Mouse (Mus musculus) layer of hippocampus, postnatal 25 days (tissue): ENCODE results near the gene Hectd4. TPM values are rescaled to one million over a fixed set of nuclear protein-coding genes. Genes with fewer than 3 reads are reported as not detected.
"Not testable (repeated sequence)": the region's sequence is repeated elsewhere in the genome, so short reads cannot be mapped to it uniquely, and the experiment has no call there.

Experiments used
- DNase-seq, 2 experiments: peaks; one replicate each; pipeline ENCODE4 v3.0.0; 2022; ENCODE audit warnings: mixed read lengths in 2 of 2, low spot score in 1 of 2; ENCODE audit errors: extremely low spot score in 1 of 2
- total RNA-seq, 2 experiments: library from RNA; stranded (reverse); gene quantifications; 2 replicates each; pipeline ENCODE4 v1.2.3; 2021

Gene Hectd4
- total RNA-seq, 2 experiments from 2014 or later: 159 to 190 TPM

GRCm38 (mm10) chr5:121266741-121267382 lies 46.8 kb downstream of the Hectd4 start:
- DNase-seq: peak in 1 of 2 experiments; percentile 42

GRCm38 (mm10) chr5:121271046-121271445 lies 51.0 kb downstream of the Hectd4 start:
- no peak for DNase-seq

DNA sequence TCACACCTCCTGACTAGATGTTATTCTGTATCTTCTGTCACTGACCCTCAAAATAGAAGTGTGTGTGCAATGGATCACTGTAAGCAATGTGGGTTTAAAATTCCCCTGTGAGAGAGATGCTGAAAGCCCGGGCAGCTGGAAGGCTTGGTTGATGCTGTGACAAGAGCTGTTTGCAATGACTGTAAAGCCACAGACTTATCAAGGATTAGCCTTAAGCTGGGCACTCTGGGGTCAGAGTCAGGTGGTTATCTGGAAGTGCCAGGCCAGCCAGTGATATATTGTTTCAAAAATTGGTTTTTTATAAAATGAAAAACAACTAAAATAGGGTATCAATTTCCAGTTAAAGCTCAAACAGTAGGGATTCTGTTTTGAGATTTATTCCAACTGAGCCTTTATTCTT lies 56.8 kb downstream of the Hectd4 start:
- no peak for DNase-seq

GRCm38 (mm10) chr5:121280456-121280855 lies 60.4 kb downstream of the Hectd4 start:
- DNase-seq: no peak

DNA sequence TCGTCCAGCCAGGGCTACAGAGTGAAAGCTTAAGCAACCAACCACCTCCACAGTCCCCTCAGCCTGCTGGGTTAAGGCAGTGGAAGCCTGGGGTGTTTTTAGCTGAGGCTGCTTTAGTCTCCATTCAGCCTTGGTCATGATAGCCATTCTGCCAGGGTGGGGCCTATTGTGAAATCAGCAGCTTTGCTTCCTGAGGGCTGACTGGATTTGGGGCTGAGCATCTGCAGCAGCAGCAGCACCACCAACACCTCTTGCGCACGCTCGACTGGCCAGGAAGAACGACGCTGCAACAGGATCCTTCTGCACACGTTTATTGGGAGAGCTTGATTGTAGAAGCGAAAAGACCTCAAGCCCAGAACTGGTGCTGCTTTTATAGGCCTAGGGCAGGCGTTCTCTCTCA lies 63.0 kb downstream of the Hectd4 start:
- no peak for DNase-seq

GRCm38 (mm10) chr5:121284816-121285215 lies 64.8 kb downstream of the Hectd4 start:
- DNase-seq: no peak

- no peak for DNase-seq
Observed at GRCm38 (mm10) chr5:121287213-121287612, 67.2 kb downstream of the Hectd4 start.

DNA sequence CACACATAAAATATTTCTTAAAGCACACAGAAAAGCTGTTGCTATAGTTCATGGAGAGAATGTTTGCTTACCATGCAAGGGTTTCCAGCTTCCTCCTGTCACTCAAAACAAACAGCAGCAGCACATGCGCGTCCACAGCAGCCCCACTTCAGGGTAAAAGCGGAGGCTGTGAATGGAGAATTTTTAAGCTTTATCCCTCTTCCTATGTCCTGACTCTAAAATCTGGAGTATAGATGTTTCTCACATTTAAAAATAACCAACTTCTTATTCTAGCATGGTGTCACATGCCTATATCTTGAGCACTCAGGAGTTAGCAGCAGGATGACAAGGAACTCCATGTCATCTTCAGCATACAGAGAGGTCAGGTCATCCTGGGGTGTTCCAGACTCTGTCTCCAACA lies 70.3 kb downstream of the Hectd4 start:
- no peak for DNase-seq

- DNase-seq: no peak
Observed at GRCm38 (mm10) chr5:121292309-121293165, 72.5 kb downstream of the Hectd4 start.

DNA sequence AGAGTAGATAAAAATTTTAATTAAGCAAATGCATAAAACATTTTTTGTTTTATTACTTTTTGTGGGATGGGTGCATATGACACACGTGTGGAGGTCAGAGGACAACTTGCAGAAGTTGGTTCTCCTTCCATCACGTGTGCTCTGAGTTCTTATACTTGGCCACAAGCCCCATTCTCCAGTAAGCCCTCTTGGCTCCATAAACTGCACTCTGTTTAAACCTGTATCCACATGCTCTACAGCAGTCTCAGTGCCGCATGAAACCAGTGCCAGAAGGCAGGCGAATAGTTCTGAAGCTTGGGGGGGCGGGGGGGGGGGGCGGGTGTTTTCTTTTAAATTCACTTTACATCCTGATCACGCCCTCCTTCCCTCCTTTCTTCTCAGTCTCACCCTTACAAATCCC lies 85.0 kb downstream of the Hectd4 start:
- DNase-seq: no peak

DNA sequence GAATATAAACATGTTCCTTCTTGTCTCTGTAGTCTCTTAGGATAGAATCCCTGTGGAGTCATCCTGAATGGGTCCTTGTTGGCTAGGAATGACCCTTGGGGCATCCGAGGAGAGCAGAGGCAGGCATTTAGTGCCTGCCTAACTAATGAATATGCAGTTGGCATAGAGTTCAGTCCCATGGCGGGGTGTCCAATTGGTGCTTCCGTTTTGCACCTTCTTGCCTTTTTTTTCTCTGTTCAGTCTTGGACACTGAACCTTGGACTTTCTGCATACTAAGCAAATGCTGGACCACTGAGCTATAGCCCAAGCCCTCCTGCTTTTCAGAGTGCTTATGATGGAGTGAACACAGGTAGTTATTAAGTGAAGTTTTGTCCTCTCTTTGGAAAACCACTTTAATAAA lies 87.6 kb downstream of the Hectd4 start:
- DNase-seq: no peak

GRCm38 (mm10) chr5:121311576-121311975 lies 91.6 kb downstream of the Hectd4 start:
- no peak for DNase-seq

GRCm38 (mm10) chr5:121313764-121314474 lies 93.9 kb downstream of the Hectd4 start:
- peak in 1 of 2 experiments; percentile 26 for DNase-seq

GRCm38 (mm10) chr5:121326079-121326805 lies 106.2 kb downstream of the Hectd4 start:
- DNase-seq: no peak

DNA sequence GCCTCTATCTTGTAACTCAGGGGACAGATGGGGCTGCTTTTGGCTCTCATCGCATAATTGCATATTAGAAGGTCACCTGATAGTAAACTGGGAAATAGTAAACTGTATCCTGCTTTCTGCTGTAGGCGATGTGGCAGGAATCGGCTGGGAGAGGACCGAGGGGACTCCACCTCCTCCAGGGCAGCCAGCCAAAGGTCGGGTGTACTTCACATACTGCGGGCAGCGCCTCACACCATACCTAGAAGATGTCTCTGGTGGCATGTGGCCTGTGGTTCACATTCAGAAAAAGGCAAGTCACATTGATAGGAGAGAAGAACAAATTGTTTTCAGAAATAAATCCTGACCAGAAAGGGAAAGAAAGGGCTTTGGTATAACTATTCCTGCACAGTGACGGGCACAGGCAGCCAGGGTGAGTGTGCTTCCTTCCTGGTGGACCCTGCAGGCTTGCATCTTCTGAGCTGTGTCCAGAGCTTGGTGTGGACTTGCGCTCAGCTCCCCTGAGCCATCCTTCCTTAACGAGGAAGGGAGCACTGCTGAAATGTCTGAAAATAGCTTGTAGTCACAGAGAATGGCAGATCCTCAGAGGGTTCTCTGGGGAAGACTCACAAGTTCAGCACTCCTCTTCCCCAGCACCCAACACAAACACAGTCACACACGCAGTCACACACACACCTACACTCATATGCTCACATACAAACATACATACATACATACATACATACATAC lies 109.5 kb downstream of the Hectd4 start:
- no peak for DNase-seq

GRCm38 (mm10) chr5:121330154-121330816 lies 110.3 kb downstream of the Hectd4 start:
- DNase-seq: not testable (repeated sequence)

DNA sequence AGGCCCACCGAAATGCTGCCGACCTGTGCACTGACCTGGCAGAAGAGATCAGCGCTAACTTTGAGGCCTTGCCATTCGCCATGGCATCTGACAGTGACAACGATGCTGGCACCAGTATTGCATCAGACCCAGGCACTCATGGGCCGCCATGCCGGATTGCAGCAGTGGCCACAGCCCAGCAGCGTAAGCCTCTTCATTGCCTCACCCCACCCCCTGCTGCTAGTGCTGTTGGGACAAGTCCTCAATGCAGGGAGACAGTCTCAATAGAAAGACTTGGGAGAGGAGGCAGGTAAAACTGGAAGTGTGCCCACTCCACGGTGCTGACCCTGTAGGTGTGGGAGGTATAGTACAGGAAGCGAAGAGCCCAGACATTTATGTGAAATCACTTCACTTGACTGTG lies 111.7 kb downstream of the Hectd4 start:
- DNase-seq: no peak

DNA sequence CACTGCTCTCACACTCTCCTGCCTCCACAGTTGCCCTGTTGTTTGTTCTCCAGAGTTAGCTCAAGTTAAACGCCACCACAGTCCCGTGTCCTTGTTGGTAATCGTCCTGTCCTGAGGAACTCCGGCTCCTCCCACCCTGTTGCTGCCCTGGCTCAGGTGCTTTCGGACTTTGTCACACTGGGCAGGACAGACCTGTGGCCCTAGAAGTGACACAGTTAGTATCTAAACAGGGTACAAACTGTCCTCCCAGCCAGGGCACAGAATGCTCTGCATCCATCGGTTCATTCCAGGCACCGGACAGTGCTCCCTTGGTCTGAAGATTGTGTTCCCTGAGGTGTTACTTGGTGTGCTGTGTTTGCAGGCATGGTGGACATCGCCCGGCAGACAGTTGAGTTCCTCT lies 114.0 kb downstream of the Hectd4 start:
- no peak for DNase-seq

GRCm38 (mm10) chr5:121334454-121334853 lies 114.4 kb downstream of the Hectd4 start:
- DNase-seq: no peak
